24 mouse cellular contexts compared by ENCODE assay signal in genomic region chr5:20080605-20081309, GRCm38 (mm10).
DNase-seq lines count a peak whose midpoint lies in the region; ATAC-seq lines count a peak whose summit lies in the region.
"Had no signal": no experiment of that assay in that cellular context is flagged by ENCODE, and none has a peak within 500 bp of the region (broad histone marks: within the 10 kb centered on the region; RNA-seq: fewer than 3 reads in every experiment).

No protein-coding gene starts in this region.

- no peak overlapping the region for H3K9ac ChIP-seq in kidney, embryonic 16.5 days (replicated peaks; ENCODE audit: low read length)
- H3K9ac ChIP-seq: embryonic facial prominence, embryonic 13.5 days; hindbrain, embryonic 12.5 days; liver, embryonic 13.5 days; lung, embryonic 14.5 days; midbrain, embryonic 12.5 days; neural tube, embryonic 13.5 days had no signal

- no peaks in the 10 kb centered on the region for H3K36me3 ChIP-seq in megakaryocyte, embryonic 14.5 days (replicated peaks; ENCODE audit: low read length)
- H3K36me3 ChIP-seq in kidney, embryonic 16.5 days (ENCODE audit: insufficient read depth, low read length) = no peaks in the 10 kb centered on the region
- H3K36me3 ChIP-seq: embryonic facial prominence, embryonic 13.5 days; heart, embryonic 10.5 days; hindbrain, embryonic 12.5 days; liver, embryonic 13.5 days; midbrain, embryonic 12.5 days; neural tube, embryonic 13.5 days had no signal

- DNase-seq in MEL-GATA-1-ER (ENCODE audit: extremely low read depth, low read depth) = peak; percentile 8
- peak; percentile 67 for DNase-seq in embryo, embryonic 10.5 days (ENCODE audit: low spot score)
- DNase-seq in fibroblast of lung, adult 2 months (ENCODE audit: low read depth) = peak; percentile 16
- DNase-seq in cerebellum, adult 9-11 months = no peak
- DNase-seq in kidney, postnatal 14 days = no peak
- no peak for DNase-seq in frontal cortex, postnatal 36 days (ENCODE audit: low spot score in 2 of 2)
- DNase-seq: adrenal gland, adult 2 months; B cell, adult 2 months; cerebellum, postnatal 10 days; gastrocnemius, postnatal 25 days; kidney, adult 8-10 months; kidney, postnatal 36 days; left cerebral cortex, postnatal 4 days; liver, embryonic 13.5 days; lung, embryonic 14.5 days; lung, postnatal 4 days had no signal

- no peak overlapping the region for H3K27ac ChIP-seq in kidney, embryonic 16.5 days (ENCODE audit: low read length)
- H3K27ac ChIP-seq: embryonic facial prominence, embryonic 13.5 days; heart, embryonic 10.5 days; hindbrain, embryonic 12.5 days; left cerebral cortex, adult 2 months; liver, embryonic 13.5 days; midbrain, embryonic 12.5 days; neural tube, embryonic 13.5 days had no signal

- ATAC-seq in kidney, embryonic 16.5 days (ENCODE audit: low FRiP score, low TSS enrichment) = no peak

- no peaks in the 10 kb centered on the region for H3K9me3 ChIP-seq in megakaryocyte, embryonic 14.5 days
- no peaks in the 10 kb centered on the region for H3K9me3 ChIP-seq in kidney, embryonic 16.5 days (ENCODE audit: low read length)
- H3K9me3 ChIP-seq: embryonic facial prominence, embryonic 13.5 days; heart, embryonic 10.5 days; hindbrain, embryonic 12.5 days; liver, embryonic 13.5 days; midbrain, embryonic 12.5 days; neural tube, embryonic 13.5 days had no signal

- WGBS in kidney, embryonic 16.5 days = 76% methylated on average over 9 of the region's 9 CpGs

- no peaks in the 10 kb centered on the region for H3K27me3 ChIP-seq in megakaryocyte, embryonic 14.5 days (replicated peaks)
- no peaks in the 10 kb centered on the region for H3K27me3 ChIP-seq in kidney, embryonic 16.5 days (ENCODE audit: insufficient read depth, low read length)
- H3K27me3 ChIP-seq: embryonic facial prominence, embryonic 13.5 days; hindbrain, embryonic 12.5 days; liver, embryonic 13.5 days; midbrain, embryonic 12.5 days; neural tube, embryonic 13.5 days had no signal

- H3K4me3 ChIP-seq in megakaryocyte, embryonic 14.5 days (replicated peaks) = peak overlapping the region; percentile 14
- no peak overlapping the region for H3K4me3 ChIP-seq in kidney, embryonic 16.5 days (ENCODE audit: low read length)
- H3K4me3 ChIP-seq: embryonic facial prominence, embryonic 13.5 days; heart, embryonic 10.5 days; hindbrain, embryonic 12.5 days; left cerebral cortex, adult 2 months; liver, embryonic 13.5 days; midbrain, embryonic 12.5 days; neural tube, embryonic 13.5 days had no signal

- H3K4me1 ChIP-seq in megakaryocyte, embryonic 14.5 days = peaks cover 42% of the 10 kb centered on the region
- H3K4me1 ChIP-seq in kidney, embryonic 16.5 days (ENCODE audit: insufficient read depth, low read length) = no peaks in the 10 kb centered on the region
- H3K4me1 ChIP-seq: heart, embryonic 10.5 days; hindbrain, embryonic 12.5 days; liver, embryonic 13.5 days; midbrain, embryonic 12.5 days; neural tube, embryonic 13.5 days had no signal

- no peak overlapping the region for H3K4me2 ChIP-seq in kidney, embryonic 16.5 days (replicated peaks; ENCODE audit: low read depth, low read length)
- H3K4me2 ChIP-seq: embryonic facial prominence, embryonic 13.5 days; hindbrain, embryonic 12.5 days; liver, embryonic 13.5 days; lung, embryonic 14.5 days; midbrain, embryonic 12.5 days; neural tube, embryonic 13.5 days had no signal

Comparison
In these comparisons a context has a peak if more than half of its experiments do, and no peak if none do; other contexts are left out.
1. DNase-seq: peak in MEL-GATA-1-ER (single experiment), embryo, embryonic 10.5 days (single experiment) and fibroblast of lung, adult 2 months (single experiment); none in cerebellum, adult 9-11 months (single experiment), kidney, postnatal 14 days (single experiment) and frontal cortex, postnatal 36 days (0 of 2).